8 mouse cellular contexts compared by ENCODE assay signal in the genomic region with DNA sequence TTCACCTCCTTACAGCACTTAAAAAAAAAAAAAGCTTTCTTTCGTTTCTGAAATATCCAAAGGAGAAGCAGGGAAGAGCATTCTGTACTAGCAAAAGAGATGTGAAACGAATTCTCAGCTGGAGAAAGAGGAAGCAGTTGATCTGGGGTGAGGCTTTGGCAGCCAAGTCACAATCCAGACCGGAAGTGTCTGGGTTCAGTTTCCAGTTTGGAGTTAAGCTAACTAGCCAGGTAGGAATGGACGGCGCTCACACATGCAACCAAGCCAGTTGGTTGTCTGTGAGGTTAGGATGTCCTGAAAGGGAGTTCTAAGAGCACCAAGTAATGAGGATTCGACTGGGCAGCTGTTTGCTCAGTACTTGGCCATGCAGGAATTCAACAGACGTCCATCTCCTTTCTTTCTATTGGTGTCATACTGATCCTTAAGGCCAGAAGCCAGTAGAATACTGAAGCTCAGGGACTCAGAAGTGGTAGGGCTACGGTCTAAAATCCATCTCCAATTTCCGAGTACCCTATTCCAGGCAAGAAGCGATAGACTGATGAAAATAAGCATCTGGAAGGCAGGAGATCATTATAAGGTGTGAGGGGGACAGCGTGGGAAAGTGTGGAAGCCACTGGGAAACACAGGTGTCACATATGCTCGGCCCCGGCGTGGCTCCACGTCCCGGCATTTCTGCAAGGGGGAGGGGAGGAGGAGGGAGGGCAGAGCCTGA. TPM values are rescaled to one million over a fixed set of nuclear protein-coding genes. Genes with fewer than 3 reads are reported as not detected.
DNase-seq lines count a peak whose midpoint lies in the region; ATAC-seq and TF ChIP-seq lines count a peak whose summit lies in the region.

No protein-coding gene starts in this region.

- H3K9ac ChIP-seq in embryonic facial prominence, embryonic 11.5 days (replicated peaks; ENCODE audit: low read length) = peak overlapping the region; percentile 81
- peak overlapping the region; percentile 54 for H3K9ac ChIP-seq in heart, postnatal 0 days (replicated peaks; ENCODE audit: low read depth, low read length)
- H3K9ac ChIP-seq in limb, embryonic 11.5 days (ENCODE audit: low read length) = peak overlapping the region; percentile 61
- H3K9ac ChIP-seq in midbrain, embryonic 12.5 days (replicated peaks) = peak overlapping the region; percentile 78

- H3K9me3 ChIP-seq in embryonic facial prominence, embryonic 11.5 days (replicated peaks; ENCODE audit: control insufficient read depth, low read length) = no peaks in the 10 kb centered on the region
- H3K9me3 ChIP-seq in heart, postnatal 0 days (replicated peaks; ENCODE audit: control insufficient read depth, low read length) = no peaks in the 10 kb centered on the region
- no peaks in the 10 kb centered on the region for H3K9me3 ChIP-seq in limb, embryonic 11.5 days (ENCODE audit: control insufficient read depth, low read length)
- no peaks in the 10 kb centered on the region for H3K9me3 ChIP-seq in midbrain, embryonic 12.5 days

- H3K4me1 ChIP-seq in embryonic facial prominence, embryonic 11.5 days (ENCODE audit: control insufficient read depth, insufficient read depth, low read length) = no peaks in the 10 kb centered on the region; the same call in 1 of the 2 replicates
- peaks cover 10% of the 10 kb centered on the region; the same call in 1 of the 2 replicates for H3K4me1 ChIP-seq in heart, postnatal 0 days (ENCODE audit: control insufficient read depth, insufficient read depth)
- H3K4me1 ChIP-seq in limb, embryonic 11.5 days (ENCODE audit: control insufficient read depth, insufficient read depth, low read length) = no peaks in the 10 kb centered on the region; the same call in 1 of the 2 replicates
- H3K4me1 ChIP-seq in midbrain, embryonic 12.5 days = peaks cover 14% of the 10 kb centered on the region

- WGBS in embryonic facial prominence, embryonic 11.5 days = 24% methylated on average over 15 of the region's 16 CpGs
- WGBS in heart, postnatal 0 days = 17% methylated on average over 16 of the region's 16 CpGs
- 27% methylated on average over 16 of the region's 16 CpGs for WGBS in limb, embryonic 11.5 days
- 25% methylated on average over 16 of the region's 16 CpGs for WGBS in midbrain, embryonic 12.5 days

- H3K36me3 ChIP-seq in embryonic facial prominence, embryonic 11.5 days (replicated peaks; ENCODE audit: control insufficient read depth, insufficient read depth, low read depth, low read length) = no peaks in the 10 kb centered on the region
- H3K36me3 ChIP-seq in heart, postnatal 0 days (replicated peaks; ENCODE audit: control insufficient read depth, insufficient read depth, low read length) = no peaks in the 10 kb centered on the region
- H3K36me3 ChIP-seq in limb, embryonic 11.5 days (ENCODE audit: control insufficient read depth, insufficient read depth, low read length) = no peaks in the 10 kb centered on the region
- peaks cover 8% of the 10 kb centered on the region; the same call in 1 of the 2 replicates for H3K36me3 ChIP-seq in midbrain, embryonic 12.5 days

- TF ChIP-seq EP300 in heart, postnatal 0 days (IDR thresholded peaks at IDR 0.05; ENCODE audit: low read depth) = no peak

- peak overlapping the region; percentile 84 for H3K4me2 ChIP-seq in embryonic facial prominence, embryonic 11.5 days (ENCODE audit: low read depth, low read length)
- H3K4me2 ChIP-seq in heart, postnatal 0 days (ENCODE audit: low read depth, low read length) = peak overlapping the region; percentile 86
- H3K4me2 ChIP-seq in limb, embryonic 11.5 days (ENCODE audit: low read depth, severe bottlenecking) = peak overlapping the region; percentile 62
- H3K4me2 ChIP-seq in midbrain, embryonic 12.5 days (replicated peaks) = peak overlapping the region; percentile 72

- H3K27ac ChIP-seq in left cerebral cortex, adult 2 months = peak overlapping the region; percentile 98
- H3K27ac ChIP-seq in embryonic facial prominence, embryonic 11.5 days (replicated peaks; ENCODE audit: low read depth, low read length) = 0 out of 2 replicates have a peak overlapping the region, but pooled peaks have one; percentile 6
- H3K27ac ChIP-seq in heart, postnatal 0 days (ENCODE audit: low read depth) = peak overlapping the region; percentile 70
- H3K27ac ChIP-seq in limb, embryonic 11.5 days (replicated peaks; ENCODE audit: low read depth, low read length) = no peak overlapping the region
- H3K27ac ChIP-seq in midbrain, embryonic 12.5 days (replicated peaks) = peak overlapping the region; percentile 72

- ATAC-seq in embryonic facial prominence, embryonic 11.5 days (replicated peaks; ENCODE audit: insufficient number of reproducible peaks, low FRiP score, low TSS enrichment, low read depth) = no peak; the same call in 1 of the 2 replicates
- peak; percentile 63 for ATAC-seq in heart, postnatal 0 days (ENCODE audit: insufficient read depth, low read depth)
- ATAC-seq in limb, embryonic 11.5 days (ENCODE audit: insufficient number of reproducible peaks, low FRiP score, low TSS enrichment, low read depth) = no peak
- 0 out of 2 replicates have a peak, but pooled peaks have one; percentile 16 for ATAC-seq in midbrain, embryonic 12.5 days (ENCODE audit: low FRiP score, low read depth)

- DNase-seq in left cerebral cortex, adult 2 months (ENCODE audit: extremely low spot score in 1 of 2, low spot score in 2 of 2) = no peak
- no peak for DNase-seq in left cerebral cortex, postnatal 4 days
- no peak for DNase-seq in embryonic facial prominence, embryonic 11.5 days (ENCODE audit: low spot score)
- DNase-seq in heart, postnatal 0 days (ENCODE audit: low spot score) = peak; percentile 37
- DNase-seq in limb, embryonic 11.5 days (ENCODE audit: low spot score) = no peak
- DNase-seq in thymus, postnatal 25 days = peak; percentile 27
- no peak for DNase-seq in urinary bladder, postnatal 4 days (ENCODE audit: low spot score in 2 of 2)

- H3K4me3 ChIP-seq in left cerebral cortex, adult 2 months = peak overlapping the region; percentile 85
- peak overlapping the region; percentile 67 for H3K4me3 ChIP-seq in embryonic facial prominence, embryonic 11.5 days (ENCODE audit: low read depth, low read length)
- peak overlapping the region; percentile 59 for H3K4me3 ChIP-seq in heart, postnatal 0 days (ENCODE audit: low read depth, low read length)
- H3K4me3 ChIP-seq in limb, embryonic 11.5 days (ENCODE audit: low read depth, low read length) = peak overlapping the region; percentile 50
- peak overlapping the region; percentile 57 for H3K4me3 ChIP-seq in midbrain, embryonic 12.5 days

- intact Hi-C loops in left cerebral cortex, adult 2 months (cut with DNase I) = no loop called here
- intact Hi-C loops in left cerebral cortex, postnatal 4 days (cut with DNase I) = no loop called here

- no peaks in the 10 kb centered on the region for H3K27me3 ChIP-seq in embryonic facial prominence, embryonic 11.5 days (ENCODE audit: control insufficient read depth, insufficient read depth, low read length)
- no peaks in the 10 kb centered on the region for H3K27me3 ChIP-seq in heart, postnatal 0 days (ENCODE audit: control insufficient read depth, insufficient read depth, low read length)
- no peaks in the 10 kb centered on the region for H3K27me3 ChIP-seq in limb, embryonic 11.5 days (ENCODE audit: control insufficient read depth, insufficient read depth, low read length)
- H3K27me3 ChIP-seq in midbrain, embryonic 12.5 days = no peaks in the 10 kb centered on the region

- TF ChIP-seq CTCF in left cerebral cortex, adult 2 months (IDR thresholded peaks at IDR 0.05) = no peak
- TF ChIP-seq CTCF in heart, postnatal 0 days (IDR thresholded peaks at IDR 0.05; ENCODE audit: low read depth) = no peak

RNA-seq across cellular contexts. Expression of a gene that starts 13.0 kb away (rescaled TPM):
- total RNA-seq in left cerebral cortex, adult 2 months (2021) = 100 to 1,000 TPM; 162 to 167 TPM
- 100 to 1,000 TPM; 158 to 165 TPM for total RNA-seq in left cerebral cortex, postnatal 4 days (2021)
- 21.6 and 23.6 TPM in 2 replicates for polyA plus RNA-seq in embryonic facial prominence, embryonic 11.5 days (2014; fragmentation: Nextera tagmentation; extraction: Ambion mirVana)
- total RNA-seq in heart, postnatal 0 days (2014; rRNA removed; ENCODE audit: low replicate concordance) = 47.4 and 47.9 TPM in 2 replicates
- 17.9 and 20.9 TPM in 2 replicates for polyA plus RNA-seq in heart, postnatal 0 days (2015; fragmentation: Nextera tagmentation; extraction: Ambion mirVana)
- 30.4 and 31.6 TPM in 2 replicates for polyA plus RNA-seq in limb, embryonic 11.5 days (2014; fragmentation: Nextera tagmentation; extraction: Ambion mirVana)
- polyA plus RNA-seq in midbrain, embryonic 12.5 days (2016; fragmentation: Nextera tagmentation; extraction: Ambion mirVana) = 68.3 and 71.0 TPM in 2 replicates

RNA-seq across cellular contexts. Expression of a gene that starts 25.2 kb away (rescaled TPM):
- total RNA-seq in left cerebral cortex, adult 2 months (2021) = 10 to 100 TPM; 17.3 to 22.0 TPM
- total RNA-seq in left cerebral cortex, postnatal 4 days (2021) = 10 to 100 TPM; 19.4 to 20.8 TPM
- 15.8 and 18.4 TPM in 2 replicates for polyA plus RNA-seq in embryonic facial prominence, embryonic 11.5 days (2014; fragmentation: Nextera tagmentation; extraction: Ambion mirVana)
- 19.9 and 30.0 TPM in 2 replicates for total RNA-seq in heart, postnatal 0 days (2014; rRNA removed; ENCODE audit: low replicate concordance)
- polyA plus RNA-seq in heart, postnatal 0 days (2015; fragmentation: Nextera tagmentation; extraction: Ambion mirVana) = 19.9 and 20.5 TPM in 2 replicates
- polyA plus RNA-seq in limb, embryonic 11.5 days (2014; fragmentation: Nextera tagmentation; extraction: Ambion mirVana) = 14.1 and 16.5 TPM in 2 replicates
- 32.7 and 36.5 TPM in 2 replicates for polyA plus RNA-seq in midbrain, embryonic 12.5 days (2016; fragmentation: Nextera tagmentation; extraction: Ambion mirVana)

RNA-seq across cellular contexts. Expression of a gene that starts 31.1 kb away (rescaled TPM):
- 100 to 1,000 TPM; 135 to 146 TPM for total RNA-seq in left cerebral cortex, adult 2 months (2021)
- 100 to 1,000 TPM; 151 to 167 TPM for total RNA-seq in left cerebral cortex, postnatal 4 days (2021)
- 15.1 and 18.5 TPM in 2 replicates for polyA plus RNA-seq in embryonic facial prominence, embryonic 11.5 days (2014; fragmentation: Nextera tagmentation; extraction: Ambion mirVana)
- total RNA-seq in heart, postnatal 0 days (2014; rRNA removed; ENCODE audit: low replicate concordance) = 6.8 and 8.2 TPM in 2 replicates
- 11.2 TPM in 2 replicates for polyA plus RNA-seq in heart, postnatal 0 days (2015; fragmentation: Nextera tagmentation; extraction: Ambion mirVana)
- 16.7 and 17.5 TPM in 2 replicates for polyA plus RNA-seq in limb, embryonic 11.5 days (2014; fragmentation: Nextera tagmentation; extraction: Ambion mirVana)
- polyA plus RNA-seq in midbrain, embryonic 12.5 days (2016; fragmentation: Nextera tagmentation; extraction: Ambion mirVana) = 50.5 and 53.7 TPM in 2 replicates

RNA-seq across cellular contexts. Expression of a gene that starts 35.4 kb away (rescaled TPM):
- 10 to 100 TPM; 52.5 to 53.2 TPM for total RNA-seq in left cerebral cortex, adult 2 months (2021)
- 10 to 100 TPM; 61.7 to 65.2 TPM for total RNA-seq in left cerebral cortex, postnatal 4 days (2021)
- polyA plus RNA-seq in embryonic facial prominence, embryonic 11.5 days (2014; fragmentation: Nextera tagmentation; extraction: Ambion mirVana) = 100 and 101 TPM in 2 replicates
- total RNA-seq in heart, postnatal 0 days (2014; rRNA removed; ENCODE audit: low replicate concordance) = 16.6 and 29.5 TPM in 2 replicates
- polyA plus RNA-seq in heart, postnatal 0 days (2015; fragmentation: Nextera tagmentation; extraction: Ambion mirVana) = 35.8 and 37.0 TPM in 2 replicates
- 117 and 118 TPM in 2 replicates for polyA plus RNA-seq in limb, embryonic 11.5 days (2014; fragmentation: Nextera tagmentation; extraction: Ambion mirVana)
- 90.9 and 96.0 TPM in 2 replicates for polyA plus RNA-seq in midbrain, embryonic 12.5 days (2016; fragmentation: Nextera tagmentation; extraction: Ambion mirVana)

RNA-seq across cellular contexts. Expression of a gene that starts 35.8 kb away (rescaled TPM):
- 10 to 100 TPM; 36.6 to 40.9 TPM for total RNA-seq in left cerebral cortex, adult 2 months (2021)
- total RNA-seq in left cerebral cortex, postnatal 4 days (2021) = 10 to 100 TPM; 31.5 to 41.2 TPM
- polyA plus RNA-seq in embryonic facial prominence, embryonic 11.5 days (2014; fragmentation: Nextera tagmentation; extraction: Ambion mirVana) = 18.8 and 23.4 TPM in 2 replicates
- total RNA-seq in heart, postnatal 0 days (2014; rRNA removed; ENCODE audit: low replicate concordance) = 2.6 and 5.3 TPM in 2 replicates
- 6.6 and 8.6 TPM in 2 replicates for polyA plus RNA-seq in heart, postnatal 0 days (2015; fragmentation: Nextera tagmentation; extraction: Ambion mirVana)
- polyA plus RNA-seq in limb, embryonic 11.5 days (2014; fragmentation: Nextera tagmentation; extraction: Ambion mirVana) = 25.9 and 29.4 TPM in 2 replicates
- 43.1 and 51.6 TPM in 2 replicates for polyA plus RNA-seq in midbrain, embryonic 12.5 days (2016; fragmentation: Nextera tagmentation; extraction: Ambion mirVana)

Comparison
In these comparisons a context has a peak if more than half of its experiments do, and no peak if none do; other contexts are left out.
1. DNase-seq: peak in heart, postnatal 0 days (single experiment) and thymus, postnatal 25 days (single experiment); none in left cerebral cortex, adult 2 months (0 of 2), left cerebral cortex, postnatal 4 days (single experiment), embryonic facial prominence, embryonic 11.5 days (single experiment), limb, embryonic 11.5 days (single experiment) and urinary bladder, postnatal 4 days (0 of 2).
2. ATAC-seq: peak in heart, postnatal 0 days (single experiment) and midbrain, embryonic 12.5 days (single experiment); none in embryonic facial prominence, embryonic 11.5 days (single experiment) and limb, embryonic 11.5 days (single experiment).
3. Peak in every context shown above with its lines, with median percentiles within 50 percentile points of each other: H3K4me3 ChIP-seq, H3K4me2 ChIP-seq and H3K9ac ChIP-seq.